Mouse (Mus musculus) forebrain, embryonic 13.5 days (tissue): ENCODE measurements around the gene Ephb2. TPM values are rescaled to one million over a fixed set of nuclear protein-coding genes. Genes with fewer than 3 reads are reported as not detected.
A peak's percentile ranks its signal among the peaks of the same experiment; 100 is the strongest.

ENCODE experiments used
- ATAC-seq: fragments of 200-750 bp; cut with Nextera tagmentation; 2 replicates; pipeline ENCODE4 v1.8.0; 2017
- H3K27ac ChIP-seq: fragments of 300-500 bp; sonication (generic); 2 replicates; pipeline ENCODE4 v1.5.1; 2015; ENCODE audit warnings: inconsistent platforms, mild to moderate bottlenecking, moderate library complexity
- H3K27me3 ChIP-seq: fragments of 300-500 bp; sonication (generic); 2 replicates; pipeline ENCODE4 v1.6.1; 2015; ENCODE audit warnings: mild to moderate bottlenecking, inconsistent platforms
- H3K36me3 ChIP-seq: fragments of 300-500 bp; sonication (generic); 2 replicates; pipeline ENCODE4 v1.6.1; 2015; ENCODE audit warnings: mild to moderate bottlenecking, inconsistent platforms; ENCODE audit not compliant: poor library complexity, severe bottlenecking
- H3K4me1 ChIP-seq: fragments of 300-500 bp; sonication (generic); 2 replicates; pipeline ENCODE4 v1.6.1; 2015; ENCODE audit warnings: inconsistent platforms
- H3K4me2 ChIP-seq: fragments of 300-500 bp; sonication (generic); 2 replicates; pipeline ENCODE4 v1.6.1; 2015; ENCODE audit warnings: inconsistent platforms, mild to moderate bottlenecking, moderate library complexity
- H3K4me3 ChIP-seq: fragments of 300-500 bp; sonication (generic); 2 replicates; pipeline ENCODE4 v1.5.1; 2015; ENCODE audit warnings: mild to moderate bottlenecking, inconsistent platforms
- H3K9ac ChIP-seq: fragments of 300-500 bp; sonication (generic); 2 replicates; pipeline ENCODE4 v1.6.1; 2015; ENCODE audit warnings: mild to moderate bottlenecking, inconsistent platforms
- H3K9me3 ChIP-seq: fragments of 300-500 bp; sonication (generic); replicated peaks from 2 replicates; pipeline ENCODE4 v1.6.1; 2016; ENCODE audit warnings: inconsistent platforms
- WGBS: fragments of 180-500 bp; shearing (Covaris S2); methylation state at CpG from one replicate; pipeline ENCODE4 v1.1.7; 2015; 5-methylcytosine and 5-hydroxymethylcytosine counted together
- polyA plus RNA-seq: library from polyadenylated mRNA; unstranded; fragments of >200 nt; fragmentation: Nextera tagmentation; extraction: Ambion mirVana; gene quantifications from 2 replicates; pipeline ENCODE4 v1.2.1, GENCODE M21; 2015

Gene Ephb2
- polyA plus RNA-seq, 1 experiment from 2014 or later, result 10.7 TPM

GRCm38 (mm10) chr4:136774201-136774600 lies 61.6 kb downstream of the Ephb2 start:
- Histone ChIP-seq H3K4me3 (no peak overlapping the region), H3K4me1 (peaks cover 70% of the 10 kb centered on the region), H3K27ac (0 out of 2 replicates have a peak overlapping the region, but pooled peaks have one; percentile 2), H3K27me3 (no peaks in the 10 kb centered on the region), H3K36me3 (peaks cover 26% of the 10 kb centered on the region), H3K4me2 (no peak overlapping the region), H3K9ac (no peak overlapping the region), H3K9me3 (no peaks in the 10 kb centered on the region)
- WGBS, result 32% methylated on average over 3 of the region's 3 CpGs
- no peak for ATAC-seq

GRCm38 (mm10) chr4:136772952-136773584 lies 62.7 kb downstream of the Ephb2 start:
- H3K4me3 ChIP-seq, result no peak overlapping the region
- H3K27ac ChIP-seq, result peak overlapping the region; percentile 76
- H3K4me1 ChIP-seq, result peaks cover 59% of the 10 kb centered on the region
- H3K36me3 ChIP-seq, result peaks cover 36% of the 10 kb centered on the region
- H3K4me2 ChIP-seq, result peak overlapping the region; percentile 27
- WGBS, result 7% methylated on average over 13 of the region's 13 CpGs
- H3K9me3 ChIP-seq, result peaks cover 6% of the 10 kb centered on the region; the same call in 1 of the 2 replicates
- peak; percentile 89 for ATAC-seq
- H3K9ac ChIP-seq, result 0 out of 2 replicates have a peak overlapping the region, but pooled peaks have one; percentile 5
- H3K27me3 ChIP-seq, result no peaks in the 10 kb centered on the region

- H3K36me3 ChIP-seq, result peaks cover 44% of the 10 kb centered on the region
- peak overlapping the region; percentile 27; the same call in 1 of the 2 replicates for H3K4me2 ChIP-seq
- 43% methylated on average over 5 of the region's 5 CpGs for WGBS
- ATAC-seq, result peak; percentile 13; the same call in 1 of the 2 replicates
- H3K4me3 ChIP-seq, result no peak overlapping the region
- H3K27me3 ChIP-seq, result no peaks in the 10 kb centered on the region
- H3K9ac ChIP-seq, result peak overlapping the region; percentile 47
- peak overlapping the region; percentile 76 for H3K27ac ChIP-seq
- H3K4me1 ChIP-seq, result peaks cover 51% of the 10 kb centered on the region
- peaks cover 6% of the 10 kb centered on the region; the same call in 1 of the 2 replicates for H3K9me3 ChIP-seq
These were observed 63.5 kb downstream of the Ephb2 start for GRCm38 (mm10) chr4:136772318-136772717.

- WGBS, result 93% methylated on average over 17 of the region's 17 CpGs
- peaks cover 57% of the 10 kb centered on the region for H3K36me3 ChIP-seq
These were observed 65.1 kb downstream of the Ephb2 start for GRCm38 (mm10) chr4:136770718-136771117.

GRCm38 (mm10) chr4:136768499-136768898 lies 67.3 kb downstream of the Ephb2 start:
- H3K4me1 ChIP-seq, result peaks cover 36% of the 10 kb centered on the region
- H3K36me3 ChIP-seq, result peaks cover 57% of the 10 kb centered on the region
- H3K27me3 ChIP-seq, result no peaks in the 10 kb centered on the region
- H3K9ac ChIP-seq, result no peak overlapping the region
- H3K9me3 ChIP-seq, result peaks cover 6% of the 10 kb centered on the region; the same call in 1 of the 2 replicates
- H3K27ac ChIP-seq, result no peak overlapping the region
- no peak overlapping the region for H3K4me3 ChIP-seq
- WGBS, result 93% methylated on average over 3 of the region's 3 CpGs
- no peak overlapping the region for H3K4me2 ChIP-seq
- ATAC-seq, result no peak

More at GRCm38 (mm10) chr4:136770718-136771117, 65.1 kb downstream of the Ephb2 start:
- H3K4me3 ChIP-seq, result no peak overlapping the region
- no peak overlapping the region for H3K27ac ChIP-seq
- H3K4me2 ChIP-seq, result no peak overlapping the region
- H3K4me1 ChIP-seq, result peaks cover 41% of the 10 kb centered on the region
- no peak overlapping the region for H3K9ac ChIP-seq
- H3K27me3 ChIP-seq, result no peaks in the 10 kb centered on the region
- no peak for ATAC-seq
- H3K9me3 ChIP-seq, result peaks cover 6% of the 10 kb centered on the region; the same call in 1 of the 2 replicates

- no peak overlapping the region for H3K4me2 ChIP-seq
- H3K27me3 ChIP-seq, result no peaks in the 10 kb centered on the region
- no peak overlapping the region for H3K9ac ChIP-seq
- ATAC-seq, result no peak
- no peak overlapping the region for H3K4me3 ChIP-seq
- H3K36me3 ChIP-seq, result peaks cover 40% of the 10 kb centered on the region
- H3K4me1 ChIP-seq, result peaks cover 39% of the 10 kb centered on the region
- no peak overlapping the region for H3K27ac ChIP-seq
- WGBS, result 79% methylated on average over 7 of the region's 7 CpGs
- H3K9me3 ChIP-seq, result peaks cover 6% of the 10 kb centered on the region; the same call in 1 of the 2 replicates
These were observed 70.7 kb downstream of the Ephb2 start for GRCm38 (mm10) chr4:136765080-136765479.

GRCm38 (mm10) chr4:136763349-136763748 lies 72.4 kb downstream of the Ephb2 start:
- Histone ChIP-seq H3K9ac (no peak overlapping the region), H3K4me1 (peaks cover 48% of the 10 kb centered on the region), H3K4me2 (no peak overlapping the region), H3K36me3 (peaks cover 35% of the 10 kb centered on the region), H3K27me3 (no peaks in the 10 kb centered on the region), H3K9me3 (0 out of 2 replicates have a peak, but pooled peaks cover under 1% of the 10 kb centered on the region), H3K27ac (no peak overlapping the region), H3K4me3 (no peak overlapping the region)
- WGBS, result 46% methylated on average over 5 of the region's 5 CpGs
- no peak for ATAC-seq

GRCm38 (mm10) chr4:136761713-136762380 lies 73.9 kb downstream of the Ephb2 start:
- Histone ChIP-seq H3K4me1 (peaks cover 63% of the 10 kb centered on the region), H3K36me3 (peaks cover 22% of the 10 kb centered on the region), H3K27ac (peak overlapping the region; percentile 74), H3K4me2 (peak overlapping the region; percentile 24; the same call in 1 of the 2 replicates), H3K9ac (no peak overlapping the region), H3K27me3 (no peaks in the 10 kb centered on the region), H3K9me3 (no peaks in the 10 kb centered on the region), H3K4me3 (no peak overlapping the region)
- ATAC-seq, result no peak
- WGBS, result 16% methylated on average over 18 of the region's 18 CpGs

- peaks cover 66% of the 10 kb centered on the region for H3K4me1 ChIP-seq
- H3K36me3 ChIP-seq, result peaks cover 14% of the 10 kb centered on the region
- H3K4me2 ChIP-seq, result no peak overlapping the region
- H3K27me3 ChIP-seq, result no peaks in the 10 kb centered on the region
- ATAC-seq, result no peak
- WGBS, result 62% methylated on average over 11 of the region's 11 CpGs
- H3K9me3 ChIP-seq, result no peaks in the 10 kb centered on the region
- no peak overlapping the region for H3K27ac ChIP-seq
- H3K9ac ChIP-seq, result 0 out of 2 replicates have a peak overlapping the region, but pooled peaks have one; percentile 27
- no peak overlapping the region for H3K4me3 ChIP-seq
These were observed 74.9 kb downstream of the Ephb2 start for GRCm38 (mm10) chr4:136760882-136761281.

- WGBS, result 15% methylated on average over 4 of the region's 4 CpGs
- H3K4me1 ChIP-seq, result peaks cover 81% of the 10 kb centered on the region
- H3K9me3 ChIP-seq, result no peaks in the 10 kb centered on the region
- H3K27me3 ChIP-seq, result peaks cover 8% of the 10 kb centered on the region
- H3K4me3 ChIP-seq, result no peak overlapping the region
- peak overlapping the region; percentile 96 for H3K27ac ChIP-seq
- H3K9ac ChIP-seq, result peak overlapping the region; percentile 50
- peaks cover 14% of the 10 kb centered on the region for H3K36me3 ChIP-seq
- peak overlapping the region; percentile 17; the same call in 1 of the 2 replicates for H3K4me2 ChIP-seq
- no peak for ATAC-seq
These were observed 78.7 kb downstream of the Ephb2 start for GRCm38 (mm10) chr4:136757096-136757495.

- WGBS, result 31% methylated on average over 6 of the region's 6 CpGs
- Histone ChIP-seq H3K4me2 (peak overlapping the region; percentile 17; the same call in 1 of the 2 replicates), H3K9ac (peak overlapping the region; percentile 48), H3K4me3 (no peak overlapping the region), H3K36me3 (peaks cover 14% of the 10 kb centered on the region), H3K9me3 (no peaks in the 10 kb centered on the region), H3K4me1 (peaks cover 81% of the 10 kb centered on the region), H3K27ac (peak overlapping the region; percentile 96), H3K27me3 (peaks cover 9% of the 10 kb centered on the region)
- ATAC-seq, result no peak
These were observed 79.3 kb downstream of the Ephb2 start for GRCm38 (mm10) chr4:136756486-136756885.

GRCm38 (mm10) chr4:136755364-136755811 lies 80.4 kb downstream of the Ephb2 start:
- H3K27me3 ChIP-seq, result peaks cover 13% of the 10 kb centered on the region
- peak overlapping the region; percentile 96 for H3K27ac ChIP-seq
- H3K4me2 ChIP-seq, result peak overlapping the region; percentile 56
- ATAC-seq, result peak; percentile 79
- peak overlapping the region; percentile 15 for H3K4me3 ChIP-seq
- H3K9ac ChIP-seq, result peak overlapping the region; percentile 58
- H3K4me1 ChIP-seq, result peaks cover 85% of the 10 kb centered on the region
- H3K9me3 ChIP-seq, result no peaks in the 10 kb centered on the region
- peaks cover 14% of the 10 kb centered on the region for H3K36me3 ChIP-seq
- WGBS, result under 1% methylated on average over 31 of the region's 31 CpGs
